Mouse (Mus musculus) CD4-positive helper T cell, adult 2 months (primary cell): ENCODE results near the gene Pgp.

Source experiments
- DNase-seq: peaks from one replicate; pipeline ENCODE4 v3.0.0-alpha.2; 2012; ENCODE audit warnings: low read depth, missing footprints, low spot score

Gene Pgp

DNA sequence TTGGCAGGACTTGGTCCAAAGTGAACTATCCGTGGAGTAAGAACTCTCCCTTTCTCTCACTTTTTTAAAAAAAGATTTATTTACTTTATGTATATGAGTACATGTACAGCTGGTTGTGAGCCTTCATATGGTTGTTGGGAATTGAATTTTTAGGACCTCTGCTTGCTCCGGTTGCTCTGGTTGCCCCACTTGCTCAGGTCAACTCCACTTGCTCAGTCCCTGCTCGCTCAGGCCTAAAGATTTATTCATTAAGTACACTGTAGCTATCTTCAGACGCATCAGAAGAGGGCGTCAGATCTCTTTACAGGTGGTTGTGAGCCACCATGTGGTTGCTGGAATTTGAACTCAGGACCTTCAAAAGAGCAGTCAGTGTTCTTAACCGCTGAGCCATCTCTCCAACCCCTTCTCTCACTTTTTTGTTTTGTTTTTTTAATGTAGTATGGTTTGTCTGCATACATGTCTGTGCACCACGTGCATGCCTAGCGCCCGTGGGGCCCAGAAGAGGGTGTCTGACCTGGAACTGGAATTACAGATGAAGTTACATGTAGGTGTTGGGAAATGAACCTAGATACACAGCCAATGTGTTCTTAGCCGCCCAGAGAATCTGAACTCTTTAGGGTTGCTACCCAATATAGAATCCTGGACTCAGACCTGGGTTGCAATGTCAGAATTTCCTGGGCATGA lies 14.5 kb upstream of the Pgp start:
- peak; percentile 33 for DNase-seq

GRCm38 (mm10) chr17:24461580-24461979 lies 8.6 kb upstream of the Pgp start:
- DNase-seq: peak; percentile 67

DNA sequence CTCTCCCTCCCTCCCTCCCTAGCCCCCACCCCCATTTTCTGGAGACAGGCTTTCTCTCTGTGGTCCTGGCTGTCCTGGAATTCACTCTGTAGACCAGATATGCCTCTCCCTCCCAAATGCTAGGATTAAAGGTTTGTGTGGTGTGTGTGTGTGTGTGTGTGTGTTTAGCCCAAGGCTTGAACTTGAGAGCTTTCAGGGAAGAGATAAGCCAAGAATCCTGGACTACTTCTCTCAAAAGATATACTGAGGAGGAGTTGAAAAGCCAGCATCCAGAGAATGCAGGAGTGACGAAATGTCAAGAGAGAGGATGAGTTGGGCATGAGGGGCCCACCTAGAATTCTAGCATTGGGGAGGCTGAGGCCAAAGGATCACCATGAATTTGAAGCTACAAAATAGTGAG lies 7.3 kb upstream of the Pgp start:
- DNase-seq: no peak

DNA sequence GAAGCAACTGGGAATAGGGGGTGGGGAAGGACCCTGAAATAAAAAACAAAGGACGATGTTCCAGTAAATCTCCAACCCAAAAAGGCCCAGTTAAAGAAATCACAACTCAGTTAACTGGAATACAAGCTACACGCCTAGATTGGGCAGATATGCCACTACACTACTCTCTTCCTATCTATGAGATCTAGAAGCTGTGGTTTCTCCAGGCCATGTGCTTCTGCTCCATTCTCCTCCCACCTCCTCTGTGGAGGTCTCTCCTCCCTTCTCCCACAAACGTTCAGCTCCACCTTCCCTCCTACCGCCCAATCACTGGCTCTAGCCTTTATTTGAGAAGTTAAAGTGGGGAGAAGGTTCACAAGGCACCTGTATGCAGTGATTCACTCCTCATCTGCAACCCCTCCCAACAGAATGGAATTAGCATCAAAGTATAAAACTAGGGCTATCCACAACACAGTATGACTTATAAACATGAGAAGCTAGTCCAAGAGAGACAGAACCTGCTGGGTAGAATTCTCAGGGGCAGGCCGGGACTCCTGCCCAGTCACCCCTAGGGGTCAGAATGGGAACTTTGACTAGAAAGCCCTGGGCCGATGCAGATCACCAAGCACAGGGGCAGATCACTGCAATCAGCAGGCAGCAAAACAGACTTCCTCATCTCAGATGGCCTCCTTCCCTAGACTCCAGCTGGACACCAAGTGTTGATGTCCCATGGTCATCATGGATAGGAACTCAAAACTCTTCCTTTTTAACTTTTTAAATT lies 6.6 kb upstream of the Pgp start:
- peak; percentile 38 for DNase-seq

GRCm38 (mm10) chr17:24468636-24469246 lies 1.5 kb upstream of the Pgp start:
- peak; percentile 0 for DNase-seq

GRCm38 (mm10) chr17:24469336-24469909 lies 769 bp upstream of the Pgp start:
- no peak for DNase-seq

DNA sequence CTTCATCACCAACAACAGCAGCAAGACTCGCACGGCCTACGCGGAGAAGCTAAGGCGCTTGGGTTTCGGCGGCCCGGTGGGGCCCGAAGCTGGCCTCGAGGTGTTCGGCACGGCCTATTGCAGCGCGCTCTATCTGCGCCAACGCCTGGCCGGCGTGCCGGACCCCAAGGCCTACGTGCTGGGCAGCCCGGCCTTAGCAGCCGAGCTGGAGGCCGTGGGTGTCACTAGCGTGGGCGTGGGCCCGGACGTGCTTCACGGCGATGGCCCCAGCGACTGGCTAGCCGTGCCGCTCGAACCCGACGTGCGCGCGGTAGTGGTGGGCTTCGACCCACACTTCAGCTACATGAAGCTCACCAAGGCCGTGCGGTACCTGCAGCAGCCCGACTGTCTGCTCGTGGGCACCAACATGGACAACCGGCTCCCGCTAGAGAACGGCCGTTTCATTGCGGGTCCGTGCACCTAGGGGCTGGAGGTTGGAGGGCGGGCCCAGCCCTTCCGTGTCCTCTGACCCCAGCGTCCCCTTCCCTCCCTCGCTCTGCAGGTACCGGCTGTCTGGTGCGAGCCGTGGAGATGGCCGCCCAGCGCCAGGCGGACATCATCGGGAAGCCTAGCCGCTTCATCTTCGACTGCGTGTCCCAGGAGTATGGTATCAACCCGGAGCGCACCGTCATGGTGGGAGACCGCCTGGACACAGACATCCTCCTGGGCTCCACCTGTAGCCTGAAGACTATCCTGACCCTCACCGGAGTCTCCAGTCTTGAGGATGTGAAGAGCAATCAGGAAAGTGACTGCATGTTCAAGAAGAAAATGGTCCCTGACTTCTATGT lies 722 bp downstream of the Pgp start:
- DNase-seq: no peak

DNA sequence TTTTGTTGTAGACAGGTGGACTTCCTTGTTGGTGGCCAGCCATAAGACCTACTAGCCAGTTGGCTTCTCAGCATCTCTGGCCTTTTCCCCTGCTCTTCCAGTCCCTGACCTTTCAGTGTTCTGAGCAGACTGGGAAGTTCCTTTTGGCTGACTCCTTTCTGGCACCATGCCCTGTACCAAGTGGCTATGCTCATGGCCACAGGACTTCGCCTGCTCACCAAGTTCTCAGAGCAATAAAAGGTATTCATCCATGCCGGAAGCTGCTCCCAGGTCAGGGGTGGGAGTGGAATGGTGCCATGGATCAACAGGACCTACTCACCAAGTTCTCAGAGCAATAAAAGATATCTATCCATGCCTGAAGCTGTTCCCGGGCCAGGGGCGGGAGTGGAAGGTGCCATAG lies 2.3 kb downstream of the Pgp start:
- no peak for DNase-seq

DNA sequence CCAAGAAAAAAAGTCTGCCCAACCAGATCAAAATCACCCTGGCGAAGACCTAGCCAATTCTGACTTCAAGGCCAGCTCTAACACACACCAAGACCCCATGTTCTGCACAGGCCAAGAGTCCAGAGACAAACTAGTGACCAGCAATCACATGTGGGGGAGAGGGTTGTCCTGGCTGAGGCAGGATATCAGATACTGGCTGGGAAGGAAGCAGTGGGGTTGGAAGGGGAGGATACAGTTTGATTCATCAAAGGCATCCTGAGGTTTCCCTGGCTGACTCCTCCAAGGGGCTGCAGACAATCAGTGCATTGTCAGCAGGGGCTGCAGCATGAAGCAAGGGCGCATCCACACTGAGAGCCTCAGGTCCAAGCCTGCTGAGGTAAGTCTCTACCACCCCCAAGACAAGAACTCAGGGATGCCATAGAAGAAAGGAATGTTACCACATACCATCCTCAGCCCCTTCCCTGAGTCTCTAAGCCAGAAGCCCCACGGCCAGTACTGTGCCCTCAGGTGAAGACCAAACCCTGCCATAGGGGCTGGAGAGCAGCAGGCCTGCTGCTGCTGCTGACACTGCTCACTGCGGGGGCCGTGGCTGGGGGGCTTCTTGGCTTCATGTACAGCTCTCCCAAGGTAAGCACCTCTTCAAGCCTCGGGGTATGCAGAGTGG lies 3.6 kb downstream of the Pgp start, which contains the start of gene Bricd5:
Bricd5 (plus strand) TSS at position 273 of the 664 bp plus-strand sequence.
- no peak for DNase-seq

DNA sequence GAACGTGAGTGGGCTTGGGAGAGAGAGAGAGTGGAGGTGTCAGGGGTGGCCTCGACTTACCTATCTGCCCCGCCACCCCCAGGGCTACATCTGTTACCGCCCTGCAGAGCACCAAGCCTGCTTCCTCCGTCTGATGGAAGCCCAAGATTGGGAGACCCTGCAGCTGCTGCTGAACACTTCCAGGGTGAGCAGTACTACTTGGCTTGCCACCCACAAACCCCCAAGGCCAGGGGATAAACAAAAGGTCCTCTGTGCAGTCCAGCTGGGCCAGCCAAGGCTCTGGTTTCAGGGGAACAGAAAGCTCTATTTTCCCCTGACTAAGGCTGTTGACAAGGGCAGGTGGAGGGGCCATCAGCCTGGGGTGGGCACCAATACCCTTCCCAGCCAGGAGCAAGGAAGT lies 4.4 kb downstream of the Pgp start:
- DNase-seq: no peak

- DNase-seq: no peak
Observed at GRCm38 (mm10) chr17:24475586-24475985, 5.4 kb downstream of the Pgp start.

DNA sequence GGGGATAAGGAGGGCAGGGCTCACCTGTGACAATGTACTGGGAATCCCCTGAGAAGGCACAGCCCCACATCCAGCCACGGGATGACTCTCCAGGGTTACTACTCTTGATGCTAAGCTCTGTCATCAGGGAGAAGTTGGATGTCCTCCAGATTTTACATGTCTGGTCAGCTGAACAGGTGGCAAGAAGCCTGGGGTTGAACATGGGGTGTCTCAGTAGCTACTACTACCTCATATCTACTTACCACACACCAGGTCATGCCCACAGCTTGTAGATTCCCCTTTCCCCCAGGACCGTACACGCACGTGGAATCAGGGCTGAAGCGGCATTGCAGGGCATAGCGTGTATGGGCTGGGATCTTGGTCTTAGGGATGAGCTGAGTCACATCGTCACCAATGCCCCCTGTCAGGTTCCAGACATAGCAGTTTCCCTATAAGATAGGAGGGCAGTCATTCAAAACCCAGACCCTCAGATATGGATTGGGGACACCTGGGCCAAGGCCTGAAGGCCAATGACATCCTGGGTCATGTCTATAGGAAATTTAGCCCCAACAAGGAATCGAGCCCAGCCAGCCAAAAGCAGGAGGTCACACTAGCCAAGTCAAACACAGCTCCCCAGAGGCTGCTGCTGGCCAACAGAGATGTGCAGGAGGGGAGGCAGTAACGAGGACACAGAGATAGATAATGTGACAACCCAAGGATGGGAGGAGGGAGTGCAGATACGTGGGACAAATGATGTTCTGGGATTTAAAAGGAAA lies 6.0 kb downstream of the Pgp start:
- no peak for DNase-seq

DNA sequence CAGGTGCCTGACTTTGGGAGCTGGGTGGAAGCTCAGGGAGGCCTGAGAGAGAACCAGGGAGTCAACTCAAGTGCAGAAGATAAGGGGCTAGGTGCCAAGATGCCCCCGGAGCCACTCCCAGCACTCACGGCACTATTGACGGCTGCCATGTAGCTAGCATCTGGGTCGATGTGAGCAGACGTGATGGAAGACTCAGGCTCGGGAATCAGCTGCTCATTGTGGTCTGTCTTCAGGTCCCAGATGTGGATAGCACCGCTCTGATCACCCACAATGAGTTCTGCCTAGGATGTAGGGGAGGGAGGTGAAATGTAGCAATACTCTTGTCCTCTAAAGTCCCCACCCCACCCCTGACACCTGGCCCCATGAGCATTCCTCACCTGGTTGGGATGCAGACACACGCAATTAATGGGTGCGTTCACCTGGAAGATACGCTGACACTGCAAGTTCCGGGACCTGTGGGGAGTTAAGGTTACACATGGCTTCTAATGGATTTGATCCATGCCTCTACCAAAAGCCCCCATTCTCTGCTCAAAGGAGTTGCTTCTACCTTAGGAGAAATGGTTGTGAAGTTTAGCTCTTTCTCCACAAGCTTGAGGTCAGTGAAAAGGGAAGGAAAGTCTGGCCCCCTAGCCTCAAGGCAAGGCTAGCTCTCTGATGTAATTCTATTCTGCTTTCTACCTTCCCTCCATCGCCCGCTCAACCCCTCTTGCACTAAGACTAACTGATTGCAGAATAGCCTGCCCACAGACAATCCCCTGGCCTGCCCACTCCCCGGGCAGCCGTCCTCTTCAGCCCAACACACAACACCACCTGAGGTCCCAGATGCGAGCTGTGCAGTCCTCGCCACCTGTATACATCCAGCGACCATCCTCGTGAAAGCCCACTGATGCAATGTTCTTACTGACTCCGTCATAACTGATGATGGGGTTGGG lies 7.1 kb downstream of the Pgp start:
- no peak for DNase-seq

GRCm38 (mm10) chr17:24477985-24478600 lies 7.9 kb downstream of the Pgp start:
- no peak for DNase-seq

DNA sequence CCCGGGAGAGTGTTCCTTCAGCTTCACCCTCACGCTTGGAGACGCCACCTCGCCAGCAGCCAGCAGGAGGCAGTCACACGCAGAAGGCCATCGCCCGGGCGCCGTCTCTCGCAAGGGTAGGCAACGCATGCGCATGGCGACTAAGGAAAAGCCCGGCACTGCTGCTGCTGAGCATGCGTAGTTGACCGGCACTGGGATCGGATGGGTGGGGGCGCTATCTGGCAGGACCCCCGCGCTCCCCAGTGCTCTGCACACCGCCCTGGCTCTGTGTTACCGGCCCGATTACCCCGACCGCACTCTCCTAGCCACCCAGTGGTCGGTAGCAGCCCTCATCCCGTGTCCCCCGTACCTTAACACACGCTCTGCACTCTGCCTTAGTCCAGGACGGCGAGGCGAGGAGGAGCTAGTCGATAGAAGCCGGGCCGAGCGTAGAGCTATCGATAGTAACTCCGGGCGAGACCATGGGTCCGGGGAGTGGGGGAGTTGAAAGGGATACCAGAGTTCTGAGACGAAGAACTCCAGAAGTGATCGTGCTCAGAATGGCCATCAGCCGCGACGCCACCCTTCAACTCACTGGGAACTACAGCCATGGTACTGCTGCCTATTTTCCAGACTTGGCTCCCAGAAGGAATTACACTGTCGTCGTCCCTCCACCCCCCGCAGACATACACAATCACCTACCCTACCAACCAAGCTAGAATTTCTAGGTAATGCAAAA lies 8.6 kb downstream of the Pgp start, which contains the start of gene Mlst8:
Mlst8 (minus strand) TSS at position 416 of the 718 bp plus-strand sequence.
- DNase-seq: peak; percentile 95

DNA sequence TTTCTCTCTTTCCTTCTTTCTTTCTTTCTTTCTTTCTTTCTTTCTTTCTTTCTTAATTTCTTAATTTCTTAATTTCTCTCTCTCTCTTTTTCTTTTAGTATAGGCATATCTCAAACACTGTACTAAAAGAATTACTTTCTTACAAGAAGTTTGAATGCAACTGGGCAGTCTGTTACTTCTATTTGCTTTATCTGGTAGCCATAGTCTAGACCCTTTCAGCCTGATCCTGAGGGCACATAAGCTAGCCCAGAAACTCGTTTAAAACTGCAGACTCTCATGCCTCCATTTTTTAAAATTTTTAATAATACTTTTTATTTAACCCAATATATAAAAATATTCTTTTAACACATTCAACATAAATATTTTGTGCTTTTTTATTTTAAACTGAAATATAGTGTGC lies 9.2 kb downstream of the Pgp start:
- no peak for DNase-seq

DNA sequence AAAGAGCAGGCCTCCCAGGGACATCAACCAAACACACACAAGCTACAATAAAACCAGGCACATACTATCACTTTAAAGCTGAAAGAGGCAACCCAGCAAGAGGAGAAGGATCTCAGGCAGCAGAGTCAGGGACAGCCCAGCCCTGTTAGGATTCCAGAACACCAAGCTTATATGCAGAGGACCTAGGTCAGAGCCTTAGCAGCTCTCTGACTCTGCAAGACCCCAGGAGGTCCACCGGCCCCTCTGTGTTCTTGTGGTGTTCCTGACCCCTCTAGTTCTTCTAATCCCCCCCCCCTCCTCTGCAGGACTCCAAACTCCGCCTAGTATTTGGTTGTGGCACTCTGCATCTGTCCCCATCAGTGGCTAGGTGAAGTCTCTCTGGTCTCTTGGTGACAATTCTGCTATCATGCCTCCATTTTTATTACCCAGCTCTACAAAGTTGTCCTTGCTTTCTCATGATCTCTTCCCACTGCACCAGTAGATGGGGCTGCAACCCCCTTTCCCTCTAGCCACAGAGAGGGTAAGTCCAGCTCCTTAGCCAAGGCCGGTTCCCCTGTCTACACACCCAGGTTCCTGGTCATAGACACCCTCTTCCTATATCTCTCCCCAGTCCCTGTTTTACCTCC lies 10.1 kb downstream of the Pgp start:
- no peak for DNase-seq
